Mouse (Mus musculus) large intestine, adult 2 months (tissue): ENCODE measurements around the gene Atp5e. TPM values are rescaled to one million over a fixed set of nuclear protein-coding genes. Genes with fewer than 3 reads are reported as not detected.
A peak's percentile ranks its signal among the peaks of the same experiment; 100 is the strongest.

Source experiments
- DNase-seq: peaks from one replicate; pipeline ENCODE4 v3.0.0-alpha.2; 2012; ENCODE audit warnings: low read depth, low spot score
- WGBS: fragments of 180-500 bp; shearing (Covaris S2); methylation state at CpG from one replicate; pipeline ENCODE4 v1.1.7; 2018; 5-methylcytosine and 5-hydroxymethylcytosine counted together
- polyA plus RNA-seq: library from polyadenylated mRNA; depleted of rRNA; stranded (reverse); fragments of >200 nt; gene quantifications from 2 replicates; pipeline ENCODE4 v1.2.3, GENCODE M21; 2012; rRNA removed

Gene Atp5e
- 453 and 486 TPM in 2 replicates for polyA plus RNA-seq

GRCm38 (mm10) chr2:174463789-174464523 lies at the start of gene Atp5e:
Atp5e (minus strand) TSS chr2:174464105.
- WGBS: 1% methylated on average over 48 of the region's 48 CpGs
- DNase-seq: peak; percentile 78

DNA sequence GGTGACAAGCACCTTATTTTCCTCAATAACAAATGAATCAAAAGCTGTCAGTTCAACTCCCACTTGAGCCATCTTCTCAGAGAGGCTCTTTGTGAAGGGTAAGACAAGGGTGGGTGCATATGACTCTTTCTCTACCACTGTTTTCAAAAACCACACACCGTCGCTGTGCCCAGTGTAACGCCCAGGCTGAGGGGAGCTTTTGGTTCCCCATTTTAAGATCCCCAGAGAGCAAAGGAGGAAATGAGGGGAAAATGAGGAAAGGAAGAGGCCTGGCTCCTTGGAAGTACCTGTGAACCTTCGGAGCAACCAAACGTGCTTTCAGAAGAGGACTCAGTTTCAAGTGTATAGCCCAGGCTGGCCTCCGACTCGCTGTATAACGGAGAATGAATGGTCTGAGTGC lies 45.9 kb upstream of the Atp5e start:
- no peak for DNase-seq
- WGBS: 88% methylated on average over 8 of the region's 8 CpGs

GRCm38 (mm10) chr2:174507998-174508397 lies 44.1 kb upstream of the Atp5e start:
- DNase-seq: no peak
- 69% methylated on average over 4 of the region's 4 CpGs for WGBS

- DNase-seq: no peak
- WGBS: 77% methylated on average over 25 of the region's 25 CpGs
Observed at GRCm38 (mm10) chr2:174502831-174503460, 39.0 kb upstream of the Atp5e start.

- 69% methylated on average over 5 of the region's 5 CpGs for WGBS
- DNase-seq: no peak
Observed at GRCm38 (mm10) chr2:174502321-174502720, 38.4 kb upstream of the Atp5e start.

GRCm38 (mm10) chr2:174501517-174501916 lies 37.6 kb upstream of the Atp5e start:
- no peak for DNase-seq

GRCm38 (mm10) chr2:174500814-174501503 lies 37.1 kb upstream of the Atp5e start:
- no peak for DNase-seq
- 87% methylated on average over 14 of the region's 14 CpGs for WGBS

More at GRCm38 (mm10) chr2:174501517-174501916, 37.6 kb upstream of the Atp5e start:
- WGBS: 95% methylated on average over 8 of the region's 8 CpGs

DNA sequence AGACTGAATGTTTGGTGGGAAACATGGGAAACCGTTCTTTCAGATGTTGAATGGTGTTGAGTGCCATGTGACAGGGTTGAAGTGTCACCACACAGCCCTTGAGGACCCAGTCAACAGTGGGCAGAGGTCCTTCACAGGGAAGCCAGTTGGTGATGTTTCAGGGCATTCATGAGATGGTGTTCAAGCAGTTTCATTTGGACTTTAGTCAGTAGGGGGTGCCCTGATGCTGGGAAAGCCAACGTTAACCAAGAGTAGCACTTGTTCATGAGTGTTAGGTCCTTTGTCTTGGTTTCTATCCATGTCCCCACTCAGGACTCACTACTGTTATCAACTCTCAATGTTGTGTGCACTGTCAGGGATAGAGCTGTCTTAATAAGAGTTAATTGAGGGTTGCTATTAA lies 29.0 kb upstream of the Atp5e start:
- 54% methylated on average over 2 of the region's 2 CpGs for WGBS
- DNase-seq: no peak

- DNase-seq: no peak
- WGBS: 74% methylated on average over 5 of the region's 5 CpGs
Observed at GRCm38 (mm10) chr2:174487005-174487404, 23.1 kb upstream of the Atp5e start.

DNA sequence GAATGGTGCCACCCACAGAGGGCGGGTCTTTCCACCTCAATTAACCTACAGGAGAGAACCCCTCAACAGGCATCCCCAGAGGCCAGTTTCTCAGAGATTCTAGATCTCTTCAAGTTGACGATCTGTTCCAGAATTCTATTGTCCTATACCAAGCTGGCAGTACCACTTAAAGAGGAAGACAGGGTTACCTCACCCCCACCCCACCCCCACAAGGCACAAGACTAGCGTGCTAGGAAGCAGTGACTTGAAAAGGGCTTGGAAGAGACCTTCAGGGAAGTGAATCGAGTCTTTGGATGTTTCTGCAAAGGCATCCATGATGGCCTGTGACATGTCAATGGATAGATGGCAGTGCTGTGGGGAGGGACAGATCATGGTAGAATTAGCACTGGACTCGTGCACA lies 14.8 kb upstream of the Atp5e start:
- 42% methylated on average over 5 of the region's 5 CpGs for WGBS
- no peak for DNase-seq

GRCm38 (mm10) chr2:174477543-174478319 lies 13.8 kb upstream of the Atp5e start:
- DNase-seq: peak; percentile 82
- 28% methylated on average over 3 of the region's 3 CpGs for WGBS

- WGBS: 63% methylated on average over 5 of the region's 5 CpGs
- DNase-seq: no peak
Observed at GRCm38 (mm10) chr2:174473550-174473927, 9.6 kb upstream of the Atp5e start.

DNA sequence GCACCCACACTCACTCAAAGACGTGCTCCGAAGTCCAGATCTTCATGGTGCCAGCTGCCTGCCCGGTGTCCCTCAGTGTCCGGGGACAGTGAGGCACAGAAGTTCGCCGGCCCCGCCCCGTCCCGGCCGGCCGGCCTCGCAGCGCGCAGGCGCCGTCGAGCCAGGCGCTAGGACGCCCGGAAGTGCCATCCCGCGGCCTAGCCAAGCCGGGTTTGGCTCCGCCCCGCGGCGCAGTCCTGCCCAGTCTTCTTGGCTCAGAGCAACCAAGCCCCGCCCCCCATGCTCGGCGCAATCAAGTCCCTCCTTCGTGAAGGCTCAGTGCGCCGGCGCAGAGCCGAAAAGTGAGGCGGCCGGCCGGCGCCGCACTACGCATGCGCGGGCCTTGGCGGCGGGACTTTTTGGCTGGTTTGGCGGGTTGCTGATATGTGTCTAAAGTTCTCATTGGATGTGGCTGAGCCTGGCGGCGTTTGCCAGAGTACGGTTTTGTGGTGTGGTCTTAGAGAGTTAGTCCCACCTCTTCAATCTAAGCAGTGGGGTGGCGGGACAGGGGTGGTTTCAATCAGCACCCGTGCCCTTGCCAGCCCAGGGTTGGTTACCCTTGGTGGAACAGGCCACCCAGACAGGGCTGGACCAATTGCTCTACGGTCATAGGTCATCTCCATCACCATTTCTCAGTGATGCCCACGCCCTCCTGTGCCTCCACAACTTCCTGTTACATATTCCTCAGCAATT lies 9.1 kb upstream of the Atp5e start, which contains the start of gene Prelid3b:
Gene Prelid3b, minus strand, starts transcription at position 264 of the 732 bp plus-strand sequence.
- under 1% methylated on average over 53 of the region's 53 CpGs for WGBS
- peak; percentile 93 for DNase-seq

DNA sequence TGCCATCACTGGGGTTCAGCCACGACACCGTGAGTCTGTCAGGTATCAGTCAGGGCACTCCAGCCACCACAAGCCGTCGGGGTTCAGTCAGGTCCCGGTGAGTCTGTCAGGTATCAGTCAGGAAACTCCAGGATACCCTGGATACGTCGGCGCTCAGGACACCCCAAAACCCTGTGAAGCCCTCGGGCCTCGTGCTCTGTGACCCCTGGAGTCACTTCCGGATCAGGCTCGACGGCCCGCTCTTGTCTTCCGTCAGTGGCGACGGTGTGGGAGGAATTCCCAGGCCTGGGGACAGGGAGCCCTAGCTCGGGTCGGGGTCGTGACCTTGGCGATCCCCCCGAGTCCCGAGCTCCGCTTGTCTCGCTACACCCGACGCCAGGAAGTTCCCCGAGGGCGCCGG lies 8.5 kb upstream of the Atp5e start:
- no peak for DNase-seq
- WGBS: 4% methylated on average over 30 of the region's 30 CpGs

GRCm38 (mm10) chr2:174470786-174471405 lies 7.0 kb upstream of the Atp5e start:
- no peak for DNase-seq
- whole genome bisulfite sequencing: 55% methylated on average over 7 of the region's 7 CpGs

DNA sequence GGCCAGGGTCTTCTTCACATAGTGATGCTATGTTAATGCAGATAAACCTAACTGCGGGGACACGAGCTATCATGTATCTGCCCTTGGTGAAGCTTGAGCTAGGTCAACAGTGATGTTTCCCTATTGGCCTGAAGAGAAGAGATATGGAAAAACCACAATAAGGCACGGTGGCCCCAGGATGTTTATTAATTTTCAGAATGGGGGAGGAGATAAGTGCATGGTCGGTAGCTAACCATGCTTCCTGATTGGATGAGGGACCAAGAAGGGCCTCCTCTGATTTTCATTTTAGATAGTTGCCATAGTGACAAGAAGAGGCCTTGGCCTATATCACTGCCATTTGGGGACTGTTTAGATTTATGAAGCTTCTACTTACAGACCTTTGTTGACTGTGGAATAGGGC lies 6.4 kb upstream of the Atp5e start:
- DNase-seq: no peak
- 58% methylated on average over 4 of the region's 4 CpGs for whole genome bisulfite sequencing

- no peak for DNase-seq
- WGBS: 15% methylated on average over 10 of the region's 10 CpGs
Observed at GRCm38 (mm10) chr2:174463370-174463769, 535 bp downstream of the Atp5e start.

DNA sequence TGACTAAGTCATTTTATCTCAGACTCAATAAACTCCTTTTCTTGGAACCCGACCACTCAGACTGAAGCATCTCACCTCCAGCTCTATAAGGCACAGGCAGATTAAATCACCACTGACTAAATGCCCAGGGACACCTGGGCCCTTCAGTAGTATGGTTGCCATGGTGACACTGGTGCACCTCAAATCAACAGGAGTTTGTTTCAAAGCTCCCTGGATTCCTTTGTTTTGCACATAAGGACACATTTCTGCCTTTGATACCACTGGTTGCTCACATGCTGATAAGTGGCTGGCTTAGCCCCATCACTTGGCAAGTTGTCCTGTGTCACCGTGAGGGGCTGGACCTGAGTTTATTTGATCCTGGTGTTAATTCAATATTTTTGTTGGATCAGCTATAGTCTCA lies 4.5 kb downstream of the Atp5e start:
- DNase-seq: no peak
- WGBS: 49% methylated on average over 2 of the region's 2 CpGs

DNA sequence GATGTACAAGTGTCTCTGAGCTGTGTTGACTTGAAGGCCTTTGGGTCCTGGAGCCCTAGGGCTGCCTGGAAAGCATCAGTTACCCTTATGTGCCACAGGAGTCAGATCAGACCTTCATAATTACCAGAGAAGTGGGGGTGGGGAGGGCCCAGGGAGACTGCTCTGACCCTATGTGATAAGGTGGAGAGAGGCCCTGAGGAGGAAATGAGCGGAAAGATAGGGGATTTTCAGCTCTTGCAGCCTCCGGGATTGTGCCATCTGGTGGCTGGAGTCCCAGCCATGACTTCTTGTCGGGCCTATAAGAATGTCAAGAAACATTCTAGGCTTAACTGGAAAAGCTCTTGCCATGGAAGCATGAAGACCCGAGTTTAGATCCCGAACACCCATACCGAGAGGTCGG lies 10.2 kb downstream of the Atp5e start:
- WGBS: 73% methylated on average over 7 of the region's 7 CpGs
- no peak for DNase-seq
